Comparison of ENCODE assay signal across 8 mouse cellular contexts in genomic region chr4:119814185-119815132, GRCm38 (mm10).
DNase-seq lines count a peak whose midpoint lies in the region; ATAC-seq lines count a peak whose summit lies in the region.

No protein-coding gene starts in this region.

- H3K4me1 ChIP-seq in megakaryocyte, embryonic 14.5 days, result peaks cover 71% of the 10 kb centered on the region
- H3K4me1 ChIP-seq in stomach, embryonic 15.5 days, result peaks cover 21% of the 10 kb centered on the region

- H3K9ac ChIP-seq in stomach, embryonic 15.5 days, result peak overlapping the region; percentile 22; the same call in 1 of the 2 replicates

- intact Hi-C loops in heart, postnatal 10 days (cut with DNase I), result loop anchor here (5.0 to 10.0 kb wide), 5 partner anchors 38 to 570 kb away; partner anchors contain the start of gene Hivep3

- no peaks in the 10 kb centered on the region for H3K9me3 ChIP-seq in megakaryocyte, embryonic 14.5 days
- H3K9me3 ChIP-seq in stomach, embryonic 15.5 days, result no peaks in the 10 kb centered on the region

- H3K4me2 ChIP-seq in stomach, embryonic 15.5 days, result peak overlapping the region; percentile 82

- 2% methylated on average over 47 of the region's 47 CpGs for WGBS in stomach, embryonic 15.5 days

- peak overlapping the region; percentile 92 for H3K4me3 ChIP-seq in megakaryocyte, embryonic 14.5 days (replicated peaks)
- H3K4me3 ChIP-seq in stomach, embryonic 15.5 days (replicated peaks), result peak overlapping the region; percentile 52

- no peak for ATAC-seq in megakaryocyte, adult 5-6 weeks (ENCODE audit: poor library complexity, severe bottlenecking)
- no peak for ATAC-seq in stomach, embryonic 15.5 days (ENCODE audit: insufficient read depth, low FRiP score, low read depth)

- H3K27ac ChIP-seq in stomach, embryonic 15.5 days, result no peak overlapping the region; the same call in 1 of the 2 replicates

- no peaks in the 10 kb centered on the region for H3K36me3 ChIP-seq in megakaryocyte, embryonic 14.5 days (replicated peaks; ENCODE audit: low read length)
- no peaks in the 10 kb centered on the region for H3K36me3 ChIP-seq in stomach, embryonic 15.5 days

- peak; percentile 52 for DNase-seq in embryo, embryonic 11 days
- peak; percentile 51 to 62 for DNase-seq in heart, postnatal 10 days
- DNase-seq in layer of hippocampus, adult 9-11 months, result peak; percentile 74
- peak; percentile 37 for DNase-seq in mesoderm, embryonic 11.5 days (ENCODE audit: low read depth, low spot score)
- no peak for DNase-seq in gastrocnemius, adult 18-20 months (ENCODE audit: low spot score)

- peaks cover 3% of the 10 kb centered on the region for H3K27me3 ChIP-seq in megakaryocyte, embryonic 14.5 days (replicated peaks)
- H3K27me3 ChIP-seq in stomach, embryonic 15.5 days (replicated peaks), result peaks cover 4% of the 10 kb centered on the region; the same call in 1 of the 2 replicates
